Mouse (Mus musculus): Measurements from ENCODE around the gene Hspa13. TPM values are rescaled to one million over a fixed set of nuclear protein-coding genes. Genes with fewer than 3 reads are reported as not detected.

Hspa13 gene
- 22.6 and 23.2 TPM in 2 replicates for polyA plus RNA-seq (2014; fragmentation: Nextera tagmentation; extraction: Ambion mirVana)

DNA sequence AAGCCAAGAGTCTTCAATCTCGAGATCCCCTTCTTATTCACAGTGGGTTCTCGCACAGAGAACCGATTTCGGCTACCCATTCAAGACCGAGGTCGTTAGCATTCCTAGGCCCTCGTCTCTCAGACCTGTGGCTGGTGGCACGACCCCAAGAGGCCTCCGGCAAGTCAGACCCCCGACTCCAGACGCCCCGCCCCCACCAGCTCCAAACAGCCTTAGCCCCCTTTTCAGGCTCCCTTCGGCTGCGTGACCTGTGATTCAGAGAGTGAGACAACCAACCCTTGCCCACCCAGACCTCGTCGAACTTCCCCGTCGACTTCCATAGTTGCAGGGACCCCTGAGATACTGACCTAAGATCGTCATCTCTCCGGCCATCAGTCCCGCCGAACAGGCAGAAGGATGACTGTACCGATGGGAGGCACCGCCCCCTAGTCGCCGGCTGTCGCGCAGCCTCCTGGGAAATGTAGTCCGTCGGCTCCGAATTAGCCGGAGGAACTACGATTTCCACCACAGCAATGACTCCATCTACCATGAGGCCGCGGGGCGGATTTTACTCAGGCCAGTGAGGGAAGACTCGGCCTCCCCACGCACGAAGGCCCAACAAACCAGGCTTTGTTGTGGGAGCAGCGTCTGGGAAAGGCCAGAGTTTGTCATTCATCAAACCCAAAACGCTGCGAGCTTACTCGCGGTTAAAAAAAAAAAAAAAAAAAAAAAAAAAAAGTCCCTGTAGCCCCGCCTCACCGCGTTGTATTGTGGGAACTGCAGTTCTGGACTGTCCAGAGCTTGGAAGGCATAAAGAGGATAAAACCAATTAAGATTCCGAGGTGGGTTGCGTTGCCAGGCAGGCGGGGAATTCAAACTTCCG is at the start of gene Hspa13:
Hspa13 (minus strand) TSS at position 717 of the 862 bp plus-strand sequence.
- under 1% methylated on average over 51 of the region's 51 CpGs for WGBS
- H3K4me3 ChIP-seq (ENCODE audit: control insufficient read depth in 1 of 2, insufficient read depth in 1 of 2, low read depth in 1 of 2, low read length in 2 of 2), result peak within 1 kb of the TSS; percentile 69 to 85
- H3K4me1 ChIP-seq (ENCODE audit: control insufficient read depth in 2 of 2, insufficient read depth in 2 of 2, low read length in 2 of 2), result peaks cover 3 to 9% of the 10 kb centered on the region in 2 experiments
- H3K27ac ChIP-seq (replicated peaks in 1 of 2; ENCODE audit: control insufficient read depth in 1 of 2, insufficient read depth in 1 of 2, low read depth in 2 of 2, low read length in 2 of 2), result peak within 1 kb of the TSS; percentile 65 to 66; a peak in 3 of 4 replicates
- H3K27me3 ChIP-seq (ENCODE audit: control insufficient read depth, insufficient read depth, low read length), result no peaks in the 10 kb centered on the region
- no peaks in the 10 kb centered on the region for H3K9me3 ChIP-seq (ENCODE audit: control insufficient read depth, low read length)
- peaks cover 21% of the 10 kb centered on the region for H3K36me3 ChIP-seq (ENCODE audit: control insufficient read depth, insufficient read depth, low read length)
- ATAC-seq (ENCODE audit: insufficient number of reproducible peaks, insufficient read depth, low FRiP score, low read depth), result peak; percentile 98
- peak within 1 kb of the TSS; percentile 79 for H3K4me2 ChIP-seq (ENCODE audit: low read length)
- peak within 1 kb of the TSS; percentile 75 for H3K9ac ChIP-seq (ENCODE audit: low read length)

DNA sequence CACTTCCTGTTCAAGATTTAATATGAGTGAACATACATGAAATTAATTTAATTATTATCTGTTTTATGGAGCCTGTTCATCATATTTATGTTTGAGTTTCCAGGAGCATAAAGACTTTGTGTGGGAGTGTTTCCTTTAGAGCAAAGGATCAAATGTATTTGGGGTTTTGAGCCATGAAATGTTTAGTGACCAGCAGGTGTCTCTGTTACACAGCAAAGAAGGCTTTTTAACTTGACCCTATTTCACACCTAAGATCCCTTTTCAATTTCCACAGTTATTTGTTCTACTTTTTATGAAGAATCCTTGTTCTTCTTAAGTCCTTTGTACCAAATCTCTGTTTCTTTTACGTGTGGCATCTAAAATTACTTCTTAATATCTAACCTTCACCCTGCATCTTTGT is 12.4 kb upstream of the Hspa13 start:
- Histone ChIP-seq H3K27ac (replicated peaks in 1 of 2; ENCODE audit: control insufficient read depth in 1 of 2, insufficient read depth in 1 of 2, low read depth in 2 of 2, low read length in 2 of 2) (no peak overlapping the region), H3K4me1 (ENCODE audit: control insufficient read depth in 2 of 2, insufficient read depth in 2 of 2, low read length in 2 of 2) (no peaks in the 10 kb centered on the region), H3K4me2 (ENCODE audit: low read length) (no peak overlapping the region), H3K4me3 (ENCODE audit: control insufficient read depth in 1 of 2, insufficient read depth in 1 of 2, low read depth in 1 of 2, low read length in 2 of 2) (no peak overlapping the region), H3K9me3 (ENCODE audit: control insufficient read depth, low read length) (no peaks in the 10 kb centered on the region), H3K9ac (ENCODE audit: low read length) (no peak overlapping the region), H3K27me3 (ENCODE audit: control insufficient read depth, insufficient read depth, low read length) (no peaks in the 10 kb centered on the region), H3K36me3 (ENCODE audit: control insufficient read depth, insufficient read depth, low read length) (no peaks in the 10 kb centered on the region)
- WGBS, result 29% methylated on average over 1 of the region's 1 CpGs
- no peak for ATAC-seq (ENCODE audit: insufficient number of reproducible peaks, insufficient read depth, low FRiP score, low read depth)

DNA sequence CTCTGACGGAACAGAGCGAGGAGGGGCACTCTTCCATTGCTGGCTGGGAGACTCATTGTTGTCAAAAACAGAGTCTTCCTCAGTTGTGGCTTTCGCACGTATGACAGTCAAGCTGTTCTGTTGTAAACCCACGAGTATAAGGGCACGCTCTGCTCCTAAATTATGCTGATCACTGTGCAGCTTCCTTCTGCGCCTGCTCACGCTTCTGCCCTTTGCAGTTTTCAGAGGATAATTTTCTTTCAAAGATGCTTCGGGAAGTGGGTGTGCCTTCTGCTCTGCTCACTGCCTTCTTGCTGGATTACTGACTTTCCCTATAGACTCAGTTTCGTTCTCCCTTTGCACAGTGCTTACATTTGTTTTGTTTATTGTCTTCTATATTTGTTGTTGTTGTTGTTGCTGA is 6.3 kb upstream of the Hspa13 start:
- no peak overlapping the region for H3K4me2 ChIP-seq (ENCODE audit: low read length)
- H3K36me3 ChIP-seq (ENCODE audit: control insufficient read depth, insufficient read depth, low read length), result no peaks in the 10 kb centered on the region
- no peak overlapping the region for H3K27ac ChIP-seq (replicated peaks in 1 of 2; ENCODE audit: control insufficient read depth in 1 of 2, insufficient read depth in 1 of 2, low read depth in 2 of 2, low read length in 2 of 2)
- no peak overlapping the region for H3K4me3 ChIP-seq (ENCODE audit: control insufficient read depth in 1 of 2, insufficient read depth in 1 of 2, low read depth in 1 of 2, low read length in 2 of 2)
- WGBS, result 84% methylated on average over 10 of the region's 10 CpGs
- H3K9ac ChIP-seq (ENCODE audit: low read length), result no peak overlapping the region
- no peaks in the 10 kb centered on the region for H3K27me3 ChIP-seq (ENCODE audit: control insufficient read depth, insufficient read depth, low read length)
- no peak for ATAC-seq (ENCODE audit: insufficient number of reproducible peaks, insufficient read depth, low FRiP score, low read depth)
- no peaks in the 10 kb centered on the region for H3K4me1 ChIP-seq (ENCODE audit: control insufficient read depth in 2 of 2, insufficient read depth in 2 of 2, low read length in 2 of 2)
- H3K9me3 ChIP-seq (ENCODE audit: control insufficient read depth, low read length), result no peaks in the 10 kb centered on the region

DNA sequence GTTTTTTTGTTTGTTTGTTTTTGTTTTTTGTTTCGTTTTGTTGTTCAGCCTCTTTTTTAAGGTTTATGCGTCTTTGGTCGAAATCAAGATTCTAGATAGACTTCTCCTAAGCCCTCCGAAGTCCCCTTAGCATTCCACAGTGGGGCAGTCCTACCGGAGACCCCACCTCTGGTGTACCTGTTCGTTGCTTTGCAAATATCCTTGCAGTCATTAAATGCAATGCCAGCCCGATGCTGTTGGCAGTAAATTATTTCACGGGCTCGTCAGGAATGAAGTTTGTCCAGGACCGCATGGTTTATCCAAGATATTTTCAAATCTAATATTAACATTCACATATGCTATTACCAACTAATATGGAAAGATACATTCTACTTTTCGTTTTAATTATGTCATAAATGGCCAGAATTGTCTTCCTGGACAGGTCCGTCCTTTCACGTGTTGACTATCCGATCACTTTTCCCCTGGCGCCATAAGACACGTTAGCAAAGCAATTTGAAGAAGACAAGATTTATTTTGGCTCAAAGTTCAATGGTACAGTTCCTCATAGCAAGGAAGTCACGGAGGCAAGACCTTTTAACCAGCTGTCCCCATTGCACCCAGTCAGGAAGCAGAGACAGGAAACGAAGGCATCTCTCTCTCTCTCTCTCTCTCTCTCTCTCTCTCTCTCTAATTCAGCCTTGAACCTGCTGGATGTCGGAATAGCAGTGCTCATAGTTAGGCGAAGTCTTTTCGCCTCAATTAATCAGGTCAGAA is 522 bp upstream of the Hspa13 start:
- peak overlapping the region; percentile 54 to 65; a peak in 3 of 4 replicates for H3K27ac ChIP-seq (replicated peaks in 1 of 2; ENCODE audit: control insufficient read depth in 1 of 2, insufficient read depth in 1 of 2, low read depth in 2 of 2, low read length in 2 of 2)
- no peaks in the 10 kb centered on the region for H3K9me3 ChIP-seq (ENCODE audit: control insufficient read depth, low read length)
- no peaks in the 10 kb centered on the region for H3K27me3 ChIP-seq (ENCODE audit: control insufficient read depth, insufficient read depth, low read length)
- 20% methylated on average over 21 of the region's 21 CpGs for WGBS
- H3K4me3 ChIP-seq (ENCODE audit: control insufficient read depth in 1 of 2, insufficient read depth in 1 of 2, low read depth in 1 of 2, low read length in 2 of 2), result peak overlapping the region; percentile 69 to 85
- H3K4me2 ChIP-seq (ENCODE audit: low read length), result peak overlapping the region; percentile 79
- peaks cover 20% of the 10 kb centered on the region for H3K36me3 ChIP-seq (ENCODE audit: control insufficient read depth, insufficient read depth, low read length)
- H3K9ac ChIP-seq (ENCODE audit: low read length), result peak overlapping the region; percentile 75
- ATAC-seq (ENCODE audit: insufficient number of reproducible peaks, insufficient read depth, low FRiP score, low read depth), result 0 out of 2 replicates have a peak, but pooled peaks have one; percentile 37
- H3K4me1 ChIP-seq (ENCODE audit: control insufficient read depth in 2 of 2, insufficient read depth in 2 of 2, low read length in 2 of 2), result peaks cover 3 to 9% of the 10 kb centered on the region in 2 experiments

DNA sequence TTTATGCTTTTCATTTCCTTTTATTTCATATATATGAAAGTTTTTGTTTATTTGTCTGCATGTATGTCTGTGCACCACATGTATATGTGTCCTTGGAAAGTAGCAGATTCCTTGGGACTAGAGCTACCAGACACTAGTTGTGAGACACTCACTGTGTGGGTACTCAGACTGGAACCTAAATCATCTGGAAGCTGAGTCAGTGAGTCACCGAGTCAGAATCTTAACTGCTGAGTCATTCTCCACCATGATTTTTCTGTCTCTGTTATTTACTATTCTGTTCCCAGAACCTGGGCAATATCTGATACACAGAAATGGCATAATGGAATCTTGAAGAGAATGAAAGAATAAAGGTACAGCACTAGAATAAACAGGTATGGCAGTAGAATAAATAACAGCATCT is 14.0 kb downstream of the Hspa13 start:
- peaks cover 25% of the 10 kb centered on the region for H3K36me3 ChIP-seq (ENCODE audit: control insufficient read depth, insufficient read depth, low read length)
- H3K9me3 ChIP-seq (ENCODE audit: control insufficient read depth, low read length), result no peaks in the 10 kb centered on the region
- H3K4me1 ChIP-seq (ENCODE audit: control insufficient read depth in 2 of 2, insufficient read depth in 2 of 2, low read length in 2 of 2), result no peaks in the 10 kb centered on the region
- H3K4me3 ChIP-seq (ENCODE audit: control insufficient read depth in 1 of 2, insufficient read depth in 1 of 2, low read depth in 1 of 2, low read length in 2 of 2), result no peak overlapping the region
- no peak overlapping the region for H3K4me2 ChIP-seq (ENCODE audit: low read length)
- no peak overlapping the region for H3K27ac ChIP-seq (replicated peaks in 1 of 2; ENCODE audit: control insufficient read depth in 1 of 2, insufficient read depth in 1 of 2, low read depth in 2 of 2, low read length in 2 of 2)
- 69% methylated on average over 1 of the region's 1 CpGs for WGBS
- H3K27me3 ChIP-seq (ENCODE audit: control insufficient read depth, insufficient read depth, low read length), result no peaks in the 10 kb centered on the region
- no peak overlapping the region for H3K9ac ChIP-seq (ENCODE audit: low read length)
- ATAC-seq (ENCODE audit: insufficient number of reproducible peaks, insufficient read depth, low FRiP score, low read depth), result no peak

DNA sequence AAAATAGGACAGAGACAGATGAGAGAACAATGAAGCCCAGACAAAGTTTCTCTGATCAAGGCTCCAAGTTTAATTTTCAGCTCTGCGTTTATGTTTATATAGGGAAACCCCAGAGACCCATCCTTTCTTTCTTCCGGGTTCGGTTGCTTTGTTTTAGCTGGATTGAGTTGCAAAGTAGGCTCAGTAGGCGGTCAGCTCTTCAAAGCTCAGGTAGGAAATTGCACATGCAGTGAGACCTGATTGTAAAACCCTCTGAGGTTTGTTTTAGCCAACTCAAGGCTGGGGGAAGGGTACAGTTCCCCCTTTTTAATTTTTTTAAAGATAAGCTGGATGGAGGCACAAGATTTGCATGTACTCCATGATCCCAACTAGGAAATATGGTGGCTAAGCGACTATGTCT is 16.8 kb downstream of the Hspa13 start:
- ATAC-seq (ENCODE audit: insufficient number of reproducible peaks, insufficient read depth, low FRiP score, low read depth), result no peak
- H3K9me3 ChIP-seq (ENCODE audit: control insufficient read depth, low read length), result no peaks in the 10 kb centered on the region
- 55% methylated on average over 5 of the region's 5 CpGs for WGBS
- H3K27me3 ChIP-seq (ENCODE audit: control insufficient read depth, insufficient read depth, low read length), result no peaks in the 10 kb centered on the region
- H3K27ac ChIP-seq (replicated peaks in 1 of 2; ENCODE audit: control insufficient read depth in 1 of 2, insufficient read depth in 1 of 2, low read depth in 2 of 2, low read length in 2 of 2), result no peak overlapping the region
- no peak overlapping the region for H3K4me3 ChIP-seq (ENCODE audit: control insufficient read depth in 1 of 2, insufficient read depth in 1 of 2, low read depth in 1 of 2, low read length in 2 of 2)
- no peak overlapping the region for H3K4me2 ChIP-seq (ENCODE audit: low read length)
- H3K9ac ChIP-seq (ENCODE audit: low read length), result no peak overlapping the region
- peaks cover 1% of the 10 kb centered on the region for H3K36me3 ChIP-seq (ENCODE audit: control insufficient read depth, insufficient read depth, low read length)
- no peaks in the 10 kb centered on the region for H3K4me1 ChIP-seq (ENCODE audit: control insufficient read depth in 2 of 2, insufficient read depth in 2 of 2, low read length in 2 of 2)

DNA sequence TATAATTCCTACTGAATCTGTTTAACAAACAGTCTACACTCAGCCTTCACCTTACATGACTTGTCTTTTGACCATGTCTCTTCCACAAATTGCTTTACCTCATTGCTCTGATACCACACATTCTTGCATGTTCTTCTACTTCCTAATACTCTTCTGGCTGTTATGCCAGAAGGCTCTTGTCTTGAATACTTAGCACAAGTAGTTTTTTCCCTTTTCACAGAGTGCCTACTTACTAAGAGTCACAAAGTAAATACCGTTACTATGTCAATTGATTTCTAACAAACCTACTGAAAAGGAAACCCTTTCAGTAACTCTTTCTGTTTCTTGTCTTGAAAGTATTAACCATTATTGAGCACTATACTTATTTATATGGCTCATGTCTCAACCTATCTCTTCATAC is 18.0 kb downstream of the Hspa13 start:
- Histone ChIP-seq H3K4me2 (ENCODE audit: low read length) (no peak overlapping the region), H3K9ac (ENCODE audit: low read length) (no peak overlapping the region), H3K4me1 (ENCODE audit: control insufficient read depth in 2 of 2, insufficient read depth in 2 of 2, low read length in 2 of 2) (no peaks in the 10 kb centered on the region), H3K27me3 (ENCODE audit: control insufficient read depth, insufficient read depth, low read length) (no peaks in the 10 kb centered on the region), H3K27ac (replicated peaks in 1 of 2; ENCODE audit: control insufficient read depth in 1 of 2, insufficient read depth in 1 of 2, low read depth in 2 of 2, low read length in 2 of 2) (no peak overlapping the region), H3K36me3 (ENCODE audit: control insufficient read depth, insufficient read depth, low read length) (no peaks in the 10 kb centered on the region), H3K9me3 (ENCODE audit: control insufficient read depth, low read length) (no peaks in the 10 kb centered on the region), H3K4me3 (ENCODE audit: control insufficient read depth in 1 of 2, insufficient read depth in 1 of 2, low read depth in 1 of 2, low read length in 2 of 2) (no peak overlapping the region)
- ATAC-seq (ENCODE audit: insufficient number of reproducible peaks, insufficient read depth, low FRiP score, low read depth), result no peak
- WGBS, result 76% methylated on average over 1 of the region's 1 CpGs
